Mouse (Mus musculus): ENCODE results near the gene Baiap2l1.

Gene Baiap2l1

DNA sequence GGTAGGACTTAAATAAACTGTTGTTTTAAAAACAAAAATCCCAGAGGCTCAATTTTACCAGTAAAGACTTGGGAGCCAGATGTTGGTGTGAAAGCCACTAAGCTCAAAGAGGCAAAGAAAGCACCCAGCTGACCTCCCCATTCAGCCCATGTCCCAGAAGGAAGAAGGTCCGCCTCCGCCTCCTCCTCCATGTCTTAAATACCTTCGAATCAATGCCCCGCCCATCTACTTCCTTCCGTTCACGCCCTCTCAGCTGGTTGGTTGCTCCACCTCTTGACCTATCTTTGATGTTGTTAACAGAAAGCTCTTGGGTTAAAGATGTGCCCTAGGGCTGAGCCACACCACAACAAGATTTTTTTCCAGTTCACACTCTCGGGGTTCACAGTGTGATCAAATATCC is 127.7 kb downstream of the Baiap2l1 start:
- DNase-seq (ENCODE audit: low spot score in 2 of 2): no peak

GRCm38 (mm10) chr5:144226220-144226619 is 131.7 kb downstream of the Baiap2l1 start:
- DNase-seq (ENCODE audit: low spot score in 2 of 2): no peak

DNA sequence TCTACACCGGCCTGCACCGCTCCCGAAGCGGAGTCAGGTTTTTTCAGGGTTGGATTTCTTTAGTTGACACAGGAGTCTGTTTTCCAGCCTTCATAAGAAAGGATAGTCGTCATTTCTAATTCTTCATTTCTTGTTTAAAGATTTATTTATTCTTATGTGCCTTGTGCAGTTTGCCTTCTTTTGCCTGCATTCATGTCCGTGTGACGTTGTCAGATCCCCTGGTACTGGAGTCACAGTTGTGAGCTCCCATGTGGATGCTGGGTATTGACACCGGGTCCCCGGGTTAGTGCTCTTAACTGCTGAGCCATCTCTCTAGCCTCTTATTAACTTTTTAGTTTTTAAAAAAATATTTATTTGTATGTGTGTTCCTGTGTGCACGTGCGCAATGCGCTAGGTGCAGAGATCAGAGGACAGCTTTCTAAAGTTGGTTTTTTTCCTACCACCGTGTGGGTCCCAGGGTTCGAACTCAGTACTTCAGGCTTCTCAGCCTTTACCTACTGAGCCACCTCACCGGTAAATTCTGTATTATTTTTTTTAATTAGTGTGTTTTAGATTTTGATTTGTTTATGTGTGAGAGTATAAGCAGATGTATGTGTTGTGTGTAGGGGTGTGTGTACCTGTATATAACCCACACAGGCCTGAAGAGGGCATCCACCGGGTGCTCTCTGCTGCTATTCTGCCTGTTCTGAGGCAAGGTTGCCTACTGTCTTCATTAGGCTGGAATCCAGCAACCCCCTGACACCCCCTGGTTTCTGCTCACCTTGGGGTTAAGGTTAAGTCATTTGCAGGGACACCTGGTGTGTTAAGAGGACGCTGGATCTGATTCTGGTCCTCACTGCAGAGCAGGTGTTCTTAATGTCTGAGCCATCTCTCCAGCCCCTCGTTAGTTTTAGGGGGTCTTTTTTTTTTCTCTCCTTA is 133.8 kb downstream of the Baiap2l1 start:
- no peak for DNase-seq (ENCODE audit: low spot score in 2 of 2)

- peak; percentile 93 to 94 for DNase-seq (ENCODE audit: low spot score in 2 of 2)
Observed at GRCm38 (mm10) chr5:144223503-144223862, 134.4 kb downstream of the Baiap2l1 start, which contains the start of gene Tecpr1. Tecpr1 (minus strand) TSS chr5:144223615.

DNA sequence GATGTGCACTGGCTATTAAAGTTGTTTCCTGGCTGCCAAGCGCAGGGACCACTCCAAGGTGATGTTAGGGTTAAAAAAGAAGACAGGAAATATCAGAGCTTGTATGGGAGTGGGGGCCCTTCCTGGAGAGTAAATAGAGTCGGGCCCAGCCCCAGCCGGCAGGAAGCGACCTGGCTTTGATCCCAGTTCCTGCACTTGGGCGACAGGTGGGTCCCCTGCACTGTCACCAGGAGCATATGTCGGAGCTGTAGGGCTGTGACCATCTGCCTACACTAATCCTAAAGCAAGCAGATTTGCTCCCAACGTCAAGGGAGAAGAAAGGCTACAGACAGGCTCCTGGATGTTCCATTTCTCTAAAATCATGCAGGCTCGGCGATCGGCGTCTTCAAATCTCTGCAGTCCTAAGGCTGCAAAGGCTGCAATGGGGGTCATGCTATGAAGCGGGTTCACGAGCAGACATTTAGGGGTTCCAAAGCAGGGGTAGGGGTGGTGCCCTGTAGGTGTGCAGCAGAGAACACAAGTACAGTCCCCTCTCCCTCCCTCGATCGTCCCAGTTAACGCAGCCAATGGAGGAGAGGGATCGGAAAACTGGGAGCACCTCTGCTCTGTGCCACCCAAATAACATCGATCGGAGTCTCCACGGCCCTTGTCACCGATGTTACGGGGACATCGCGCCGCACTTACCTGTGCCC is 135.0 kb downstream of the Baiap2l1 start:
- peak; percentile 21 for DNase-seq (ENCODE audit: low spot score in 2 of 2)

- peak; percentile 31 to 44 for DNase-seq (ENCODE audit: low spot score in 2 of 2)
Observed at GRCm38 (mm10) chr5:144221305-144221704, 136.6 kb downstream of the Baiap2l1 start.

GRCm38 (mm10) chr5:144219936-144220335 is 138.0 kb downstream of the Baiap2l1 start:
- DNase-seq (ENCODE audit: low spot score in 2 of 2): no peak

DNA sequence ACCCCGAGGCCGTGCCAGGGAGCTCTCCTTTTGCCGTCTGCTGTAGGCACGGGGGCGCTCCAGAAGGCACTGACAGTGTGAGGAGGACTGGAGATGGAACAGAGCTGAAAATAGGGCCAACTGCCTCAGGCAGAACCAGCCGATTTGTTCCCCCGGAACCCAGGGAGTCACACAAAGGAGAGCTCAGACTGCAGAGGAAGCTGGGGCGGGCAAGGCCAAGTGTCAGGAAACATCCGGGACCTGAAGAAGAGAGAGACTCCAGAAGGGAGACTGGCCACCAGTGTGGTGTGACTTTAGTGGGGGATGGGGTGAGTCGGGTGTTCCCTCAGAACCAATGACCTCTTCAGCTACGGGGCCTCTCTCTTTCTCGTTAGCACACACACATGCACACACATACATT is 138.6 kb downstream of the Baiap2l1 start:
- DNase-seq (ENCODE audit: low spot score in 2 of 2): no peak

GRCm38 (mm10) chr5:144218061-144218460 is 139.9 kb downstream of the Baiap2l1 start:
- DNase-seq (ENCODE audit: low spot score in 2 of 2): no peak

GRCm38 (mm10) chr5:144215992-144216391 is 141.9 kb downstream of the Baiap2l1 start:
- DNase-seq (ENCODE audit: low spot score in 2 of 2): no peak

All from spleen, postnatal 36 days (tissue).